8 mouse cellular contexts compared by ENCODE assay signal in genomic region chr2:76406151-76406936, GRCm38 (mm10). TPM values are rescaled to one million over a fixed set of nuclear protein-coding genes. Genes with fewer than 3 reads are reported as not detected.
DNase-seq lines count a peak whose midpoint lies in the region; ATAC-seq lines count a peak whose summit lies in the region.

Gene Osbpl6 (plus strand): TSS chr2:76406508.

- no peak for ATAC-seq in erythroblast, adult 5-6 weeks (replicated peaks; ENCODE audit: low FRiP score, poor library complexity, severe bottlenecking)
- ATAC-seq in midbrain, embryonic 11.5 days (ENCODE audit: low FRiP score), result peak; percentile 91

- peak; percentile 85 for DNase-seq in embryonic facial prominence, embryonic 10.5 days (ENCODE audit: low spot score)
- peak; percentile 96 for DNase-seq in heart, adult 11 months
- DNase-seq in kidney, adult 11 months, result peak; percentile 74
- DNase-seq in limb, embryonic 10.5 days (ENCODE audit: low spot score), result peak; percentile 85
- peak; percentile 98 for DNase-seq in midbrain, embryonic 11.5 days (ENCODE audit: low spot score, missing footprints)
- DNase-seq in spleen, postnatal 10 days (ENCODE audit: low spot score in 2 of 2), result peak; percentile 8 to 20

- peaks cover 78% of the 10 kb centered on the region for H3K27me3 ChIP-seq in erythroblast, embryonic 14.5 days (ENCODE audit: control insufficient read depth)
- peaks cover 39% of the 10 kb centered on the region for H3K27me3 ChIP-seq in embryonic facial prominence, embryonic 10.5 days (replicated peaks; ENCODE audit: low read depth, poor library complexity, severe bottlenecking)
- peaks cover 28% of the 10 kb centered on the region for H3K27me3 ChIP-seq in limb, embryonic 10.5 days (ENCODE audit: low read depth, poor library complexity, severe bottlenecking)
- H3K27me3 ChIP-seq in midbrain, embryonic 11.5 days (ENCODE audit: control insufficient read depth, insufficient read depth, low read length), result peaks cover 11% of the 10 kb centered on the region; the same call in 1 of the 2 replicates

- no peaks in the 10 kb centered on the region for H3K36me3 ChIP-seq in erythroblast, embryonic 14.5 days (ENCODE audit: control insufficient read depth)
- no peaks in the 10 kb centered on the region for H3K36me3 ChIP-seq in embryonic facial prominence, embryonic 10.5 days (replicated peaks)
- H3K36me3 ChIP-seq in limb, embryonic 10.5 days, result no peaks in the 10 kb centered on the region
- no peaks in the 10 kb centered on the region for H3K36me3 ChIP-seq in midbrain, embryonic 11.5 days (ENCODE audit: control insufficient read depth, insufficient read depth, low read length)

- under 1% methylated on average over 88 of the region's 89 CpGs for WGBS in embryonic facial prominence, embryonic 10.5 days
- under 1% methylated on average over 79 of the region's 89 CpGs for WGBS in limb, embryonic 10.5 days
- WGBS in midbrain, embryonic 11.5 days, result 1% methylated on average over 77 of the region's 89 CpGs

- H3K4me3 ChIP-seq in erythroblast, embryonic 14.5 days (replicated peaks), result peak within 1 kb of the TSS; percentile 54
- peak within 1 kb of the TSS; percentile 94 for H3K4me3 ChIP-seq in embryonic facial prominence, embryonic 10.5 days
- H3K4me3 ChIP-seq in limb, embryonic 10.5 days, result peak within 1 kb of the TSS; percentile 96
- peak within 1 kb of the TSS; percentile 76 for H3K4me3 ChIP-seq in midbrain, embryonic 11.5 days (ENCODE audit: low read depth, low read length)

- H3K27ac ChIP-seq in embryonic facial prominence, embryonic 10.5 days (replicated peaks), result peak within 1 kb of the TSS; percentile 87
- H3K27ac ChIP-seq in limb, embryonic 10.5 days, result peak within 1 kb of the TSS; percentile 90
- peak within 1 kb of the TSS; percentile 45 for H3K27ac ChIP-seq in midbrain, embryonic 11.5 days (ENCODE audit: low read depth, low read length)

- peak within 1 kb of the TSS; percentile 85 for H3K9ac ChIP-seq in midbrain, embryonic 11.5 days (ENCODE audit: low read length)

- peak within 1 kb of the TSS; percentile 96 for H3K4me2 ChIP-seq in midbrain, embryonic 11.5 days

- no peaks in the 10 kb centered on the region; the same call in 1 of the 2 replicates for H3K4me1 ChIP-seq in erythroblast, embryonic 14.5 days (ENCODE audit: control insufficient read depth)
- peaks cover 18% of the 10 kb centered on the region for H3K4me1 ChIP-seq in embryonic facial prominence, embryonic 10.5 days
- H3K4me1 ChIP-seq in limb, embryonic 10.5 days, result peaks cover 20% of the 10 kb centered on the region
- peaks cover 4% of the 10 kb centered on the region; the same call in 1 of the 2 replicates for H3K4me1 ChIP-seq in midbrain, embryonic 11.5 days (ENCODE audit: control insufficient read depth, insufficient read depth, low read length)

- peaks cover 7% of the 10 kb centered on the region; the same call in 1 of the 2 replicates for H3K9me3 ChIP-seq in erythroblast, embryonic 14.5 days (ENCODE audit: control insufficient read depth, low read length)
- H3K9me3 ChIP-seq in embryonic facial prominence, embryonic 10.5 days, result no peaks in the 10 kb centered on the region
- H3K9me3 ChIP-seq in limb, embryonic 10.5 days (replicated peaks), result no peaks in the 10 kb centered on the region
- H3K9me3 ChIP-seq in midbrain, embryonic 11.5 days (ENCODE audit: control insufficient read depth, low read length), result no peaks in the 10 kb centered on the region

RNA-seq across cellular contexts. Expression of gene Osbpl6, which starts in this region (rescaled TPM):
- not detected in 2 replicates for polyA plus RNA-seq in erythroblast, embryonic 14.5 days (2012)
- not detected in 2 replicates for total RNA-seq in erythroblast, adult 5-6 weeks (2015; ENCODE audit: low replicate concordance)
- 0.14 TPM in 1 of 2 replicates, not detected in the other for total RNA-seq in erythroblast, adult 5-6 weeks (2017; ENCODE audit: low replicate concordance)
- 13.5 and 15.4 TPM in 2 replicates for polyA plus RNA-seq in embryonic facial prominence, embryonic 10.5 days (2016; fragmentation: Nextera tagmentation; extraction: Ambion mirVana)
- 19.2 and 19.3 TPM in 2 replicates for polyA plus RNA-seq in limb, embryonic 10.5 days (2016; fragmentation: Nextera tagmentation; extraction: Ambion mirVana)
- polyA plus RNA-seq in midbrain, embryonic 11.5 days (2014; fragmentation: Nextera tagmentation; extraction: Ambion mirVana), result 10.9 and 11.1 TPM in 2 replicates

Comparison
In these comparisons a context has a peak if more than half of its experiments do, and no peak if none do; other contexts are left out.
1. RNA of gene Osbpl6 (polyA plus RNA-seq): 19.2 to 19.3 TPM in limb, embryonic 10.5 days, 13.5 to 15.4 TPM in embryonic facial prominence, embryonic 10.5 days and 10.9 to 11.1 TPM in midbrain, embryonic 11.5 days; not detected in erythroblast, embryonic 14.5 days; every median in the first group is over 10 times any median in the second.
2. DNase-seq: peak in every context shown above with its lines; median percentile 98 in midbrain, embryonic 11.5 days; 96 in heart, adult 11 months; 85 in embryonic facial prominence, embryonic 10.5 days; 85 in limb, embryonic 10.5 days; 74 in kidney, adult 11 months; 14 in spleen, postnatal 10 days.
3. Peak in every context shown above with its lines, with median percentiles within 50 percentile points of each other: H3K4me3 ChIP-seq and H3K27ac ChIP-seq.